Mouse (Mus musculus) MN1 (cell line): ENCODE results near the gene Nek11.

Source experiments
- DNase-seq: peaks from one replicate; pipeline ENCODE4 v3.0.0-alpha.2; 2016; ENCODE audit warnings: low spot score

The Nek11 gene

DNA sequence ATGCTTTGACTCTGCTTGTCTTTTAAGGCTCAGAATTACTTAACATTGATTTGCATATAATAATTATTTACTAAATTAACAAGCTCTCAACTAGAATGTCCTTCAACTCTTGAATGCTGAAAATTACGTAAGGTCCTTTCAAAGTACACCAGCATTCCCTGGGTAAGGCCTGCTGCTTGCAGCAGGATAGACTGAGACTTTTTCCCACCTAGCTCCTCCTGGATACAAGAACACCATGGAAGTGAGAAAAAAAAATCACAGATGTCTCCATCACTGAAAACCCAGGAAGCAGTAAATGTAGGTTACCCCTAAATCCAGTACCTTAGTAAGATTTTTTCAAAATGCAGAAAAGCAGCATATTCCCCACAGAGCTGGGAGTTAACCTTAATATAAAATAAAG lies 82.6 kb downstream of the Nek11 start:
- DNase-seq = no peak

DNA sequence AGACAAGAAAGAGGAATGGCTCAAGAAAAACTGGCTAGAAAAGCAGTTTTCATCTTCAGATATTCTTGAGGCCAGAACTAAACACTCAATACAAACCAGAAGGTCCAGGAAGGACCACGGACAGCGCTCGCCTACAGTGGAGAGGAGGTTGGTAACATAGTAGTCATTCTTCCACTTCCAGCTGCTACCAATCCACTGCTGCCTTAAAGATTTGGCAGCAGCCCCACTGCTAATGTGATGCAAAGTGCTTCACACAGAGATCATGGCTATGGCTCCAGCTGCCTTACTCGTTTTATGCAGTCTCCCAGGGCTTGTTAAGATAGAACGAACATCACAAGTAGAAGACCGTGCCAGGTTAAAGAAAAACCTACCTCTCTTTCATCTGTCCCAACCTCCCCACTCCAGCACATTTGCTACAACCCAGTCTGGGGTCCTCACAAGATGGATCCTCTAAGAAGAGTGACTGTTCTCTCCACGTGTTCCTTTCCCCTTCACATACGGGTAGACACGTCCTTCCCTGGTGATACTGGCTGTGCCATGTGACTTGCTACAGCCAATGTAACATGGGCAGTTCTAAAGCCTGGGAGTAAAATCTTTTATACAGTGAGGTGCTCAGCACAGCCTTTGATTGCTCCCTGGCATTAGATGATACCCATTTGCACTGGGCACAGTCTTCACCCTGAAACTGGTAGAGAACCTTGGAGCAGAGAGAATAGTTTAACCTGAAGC lies 85.6 kb downstream of the Nek11 start:
- no peak for DNase-seq

DNA sequence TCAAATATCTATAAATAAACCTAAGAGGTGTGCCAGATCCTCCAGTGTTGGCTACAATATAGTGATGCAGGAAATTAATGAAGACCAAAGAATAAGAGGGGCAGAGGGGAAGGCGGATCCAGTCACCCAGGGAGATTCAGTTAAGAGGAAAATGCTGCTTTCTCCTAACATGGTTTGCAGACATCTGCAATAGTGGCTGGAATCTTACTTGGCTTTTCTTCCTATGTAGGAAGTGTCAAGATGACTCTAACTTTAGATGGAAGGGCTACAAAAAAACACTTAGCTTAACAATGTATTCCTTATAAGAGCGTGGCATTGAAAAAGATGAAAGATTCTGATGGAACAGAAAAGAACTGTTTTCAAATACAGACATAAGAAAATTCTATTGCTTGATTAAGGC lies 89.3 kb downstream of the Nek11 start:
- no peak for DNase-seq

DNA sequence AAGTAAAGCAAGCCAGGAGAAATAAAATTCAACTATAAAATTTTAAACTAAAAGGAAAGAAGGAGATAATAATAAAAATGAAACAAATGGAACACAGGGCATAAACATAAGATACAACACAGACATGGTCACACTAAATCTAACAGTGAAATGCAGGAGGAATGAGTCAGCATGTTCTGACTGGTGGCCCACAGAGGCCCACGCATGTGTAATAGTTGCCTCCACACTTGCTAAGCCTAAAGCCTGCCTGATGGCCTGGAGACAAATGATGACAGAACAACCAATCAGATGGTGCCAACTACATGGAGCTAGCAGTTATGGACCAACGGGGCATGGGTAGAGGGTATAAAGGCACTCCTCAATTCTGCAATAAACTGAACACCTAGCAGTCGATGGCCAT lies 93.1 kb downstream of the Nek11 start:
- no peak for DNase-seq

DNA sequence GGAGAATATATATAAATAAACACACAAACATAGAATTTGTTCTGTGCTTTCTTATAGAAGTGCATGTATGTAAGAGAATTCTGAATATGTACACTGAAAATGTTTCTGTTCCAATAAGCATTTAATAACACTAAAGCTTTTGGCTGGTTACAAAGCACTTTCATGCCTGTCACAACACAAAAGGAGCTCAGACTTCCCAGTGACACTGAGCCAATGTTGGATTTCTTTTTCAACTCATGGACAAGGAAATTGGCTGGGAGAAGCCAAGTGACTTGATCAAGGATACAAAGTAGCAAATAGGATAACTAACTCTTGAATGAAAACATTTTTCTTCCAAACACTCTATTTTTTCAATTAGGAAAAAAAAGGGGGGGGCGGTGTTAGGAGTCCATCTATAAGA lies 93.9 kb downstream of the Nek11 start:
- DNase-seq = no peak

DNA sequence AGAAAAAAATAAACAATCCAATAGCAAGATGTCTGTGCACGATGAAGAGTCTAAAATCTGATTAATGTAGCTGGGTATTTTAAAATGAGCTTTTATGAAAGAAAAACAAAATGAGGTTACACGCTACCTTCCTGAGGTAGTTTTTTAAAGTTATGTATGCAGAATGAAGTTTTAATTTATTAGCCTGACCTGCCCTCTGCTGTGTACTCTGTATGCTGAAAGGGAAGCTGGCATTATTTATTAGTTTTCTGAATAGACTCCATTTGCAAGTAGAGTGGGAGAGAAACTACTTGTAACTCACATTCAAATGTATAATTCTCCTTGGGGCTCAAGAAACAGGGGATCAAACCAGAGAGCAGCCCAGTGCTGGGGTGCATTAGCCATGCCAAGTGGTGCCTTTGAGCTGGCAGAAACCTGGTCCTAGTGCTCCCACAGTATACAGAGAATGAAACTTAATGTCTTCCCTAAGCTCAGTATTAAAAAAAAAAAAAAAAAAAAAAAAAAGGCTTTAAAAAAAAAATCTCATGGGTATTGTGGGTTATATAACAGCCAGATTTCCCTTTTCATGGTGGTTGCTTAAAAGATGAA lies 94.5 kb downstream of the Nek11 start:
- no peak for DNase-seq

DNA sequence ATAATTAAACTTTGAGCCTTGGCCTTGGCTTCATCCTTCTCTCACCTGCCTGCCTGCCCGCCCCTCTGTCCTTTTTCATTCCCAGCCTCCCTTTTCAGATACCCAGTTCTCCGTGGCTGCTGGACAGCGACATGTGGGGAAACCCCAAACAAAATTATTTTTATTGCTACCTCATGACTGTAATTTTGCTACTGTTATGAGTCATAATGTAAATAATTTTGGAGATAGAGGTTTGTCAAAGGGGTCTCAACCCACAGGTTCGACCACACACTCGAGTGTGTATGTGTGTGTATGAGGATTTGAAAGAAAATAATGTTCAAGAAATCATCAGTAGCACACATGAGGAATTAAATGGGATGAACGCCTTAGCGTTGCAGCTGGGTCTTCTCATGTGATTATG lies 110.7 kb downstream of the Nek11 start:
- DNase-seq = no peak

DNA sequence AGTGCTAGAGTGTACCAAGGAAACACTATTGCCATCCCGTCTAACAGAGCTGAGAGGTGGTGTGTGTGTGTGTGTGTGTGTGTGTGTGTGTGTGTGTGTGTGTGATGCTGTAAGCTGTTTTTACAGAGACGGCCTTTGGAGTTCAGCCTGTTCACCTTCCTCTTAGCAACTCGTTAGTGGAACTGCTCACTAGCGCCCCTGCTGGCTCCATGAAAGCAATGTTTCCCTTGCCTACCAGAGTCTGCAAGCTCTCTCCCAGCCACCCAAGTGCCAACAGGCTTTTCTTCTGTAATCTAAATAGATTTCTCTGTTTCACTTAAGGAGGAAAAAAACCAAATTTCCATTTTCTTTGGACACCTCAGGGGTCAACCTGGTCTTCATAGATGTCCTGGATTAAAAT lies 112.6 kb downstream of the Nek11 start:
- no peak for DNase-seq

DNA sequence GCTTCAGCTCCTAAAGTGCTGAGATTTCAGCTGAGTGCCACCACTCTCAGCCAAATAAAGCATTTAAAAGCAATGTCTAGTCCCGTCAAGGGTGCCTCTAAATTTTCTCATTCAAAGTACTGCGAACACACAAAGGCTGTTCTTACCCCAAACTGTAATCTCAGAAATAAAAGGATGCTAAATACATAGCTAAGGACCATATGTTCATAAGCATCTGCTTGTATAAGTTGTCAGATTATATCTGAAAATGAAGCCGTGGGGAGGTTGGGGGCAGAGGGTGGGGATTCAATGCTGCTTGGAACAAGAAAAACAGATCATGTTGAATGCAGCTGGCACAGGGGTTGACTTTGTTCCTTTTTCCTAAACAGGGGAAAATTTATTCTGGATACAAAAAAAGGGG lies 120.4 kb downstream of the Nek11 start:
- DNase-seq = no peak

DNA sequence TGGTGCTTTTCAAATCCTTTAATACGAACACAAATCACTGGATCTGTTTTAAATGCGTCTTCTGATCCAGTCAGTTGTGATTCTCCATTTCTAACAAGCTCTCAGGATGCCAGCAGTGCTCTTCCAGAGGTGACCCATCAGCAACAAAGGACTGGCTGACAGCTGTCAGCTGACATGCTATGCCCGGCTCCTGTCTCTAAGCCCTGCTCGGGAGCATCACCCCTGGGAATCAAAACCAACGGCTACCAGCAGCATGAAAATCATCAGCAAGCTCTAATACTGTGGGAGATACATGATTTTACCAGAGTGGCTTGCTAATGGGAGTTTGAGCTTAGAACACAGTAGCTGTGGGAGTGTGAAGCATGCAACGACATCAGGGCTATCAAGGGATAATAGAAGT lies 121.0 kb downstream of the Nek11 start:
- DNase-seq = no peak

DNA sequence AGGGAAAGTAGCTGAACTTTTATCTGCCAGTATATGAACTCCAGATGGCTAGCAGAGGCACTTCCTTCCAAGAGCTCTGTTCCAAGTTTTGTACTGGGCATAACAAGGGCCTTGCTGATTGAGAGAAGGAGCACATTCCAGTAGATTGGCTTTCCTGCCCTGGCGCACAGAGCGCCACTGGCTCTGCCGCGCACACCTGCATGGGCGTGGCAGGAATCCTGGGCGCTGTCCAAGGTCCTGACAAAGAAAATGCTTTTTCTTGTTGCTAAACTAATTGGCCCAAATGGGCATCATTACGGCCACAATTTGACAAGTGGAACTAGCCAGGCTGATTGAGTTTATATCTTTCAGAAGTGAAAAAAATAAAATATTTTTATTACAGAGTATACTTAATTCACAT lies 123.1 kb downstream of the Nek11 start:
- no peak for DNase-seq

DNA sequence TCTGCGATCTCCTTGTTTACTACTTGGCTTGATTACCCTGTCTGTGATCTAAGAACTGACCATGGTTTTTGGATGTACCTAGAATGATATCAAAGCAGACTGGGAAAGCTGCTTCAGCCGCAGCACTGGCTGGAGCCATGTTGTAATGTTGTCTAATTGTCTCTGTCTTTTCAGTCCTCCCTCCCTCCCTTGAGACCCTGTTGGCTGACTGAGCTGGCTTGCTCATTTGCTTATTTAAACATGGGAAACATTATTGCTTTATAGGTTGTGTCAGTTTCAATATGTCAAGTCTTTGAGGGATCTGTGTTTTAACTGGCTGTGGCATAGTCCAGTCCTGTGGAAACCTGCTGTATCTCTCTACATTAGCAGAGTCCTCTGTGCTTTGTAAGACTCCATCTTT lies 132.2 kb downstream of the Nek11 start:
- no peak for DNase-seq

DNA sequence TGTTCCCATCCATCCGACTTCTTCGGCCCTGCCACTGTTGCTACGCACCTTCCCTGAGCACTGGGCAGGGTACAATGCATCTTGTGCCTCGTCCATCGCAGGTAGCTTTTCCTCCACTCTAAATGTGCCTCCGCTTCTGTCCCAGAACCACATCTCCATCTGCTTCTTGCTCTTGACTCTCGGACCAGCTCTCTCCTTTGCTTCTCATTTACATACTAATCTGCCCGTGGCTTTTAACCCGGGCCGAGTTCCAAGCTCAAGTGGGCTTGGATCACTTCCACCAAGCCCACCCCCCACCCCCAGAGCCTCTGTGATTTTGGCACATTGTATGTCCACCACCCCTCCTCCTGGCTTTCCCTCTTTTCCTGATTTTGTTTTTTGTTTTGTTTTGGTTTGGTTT lies 137.7 kb downstream of the Nek11 start:
- DNase-seq = no peak

DNA sequence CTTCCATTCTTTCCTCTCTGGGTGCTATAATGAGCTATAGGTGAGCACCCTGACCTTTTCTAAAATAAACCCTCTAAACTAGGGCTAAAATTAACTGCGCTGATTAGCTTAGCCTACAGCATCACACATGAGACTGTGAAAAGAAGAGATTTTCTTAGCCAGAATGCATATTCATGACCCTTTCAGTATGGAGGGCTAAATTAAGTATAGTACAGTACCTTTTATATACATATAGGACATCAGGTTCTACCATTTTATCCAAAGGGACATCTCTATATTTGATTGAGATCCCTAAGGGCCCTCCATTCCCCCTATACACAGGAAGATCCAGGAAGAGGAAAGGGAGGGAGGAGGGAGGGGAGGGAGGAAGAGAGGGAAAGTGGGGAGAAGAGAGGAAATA lies 141.2 kb downstream of the Nek11 start:
- DNase-seq = no peak

DNA sequence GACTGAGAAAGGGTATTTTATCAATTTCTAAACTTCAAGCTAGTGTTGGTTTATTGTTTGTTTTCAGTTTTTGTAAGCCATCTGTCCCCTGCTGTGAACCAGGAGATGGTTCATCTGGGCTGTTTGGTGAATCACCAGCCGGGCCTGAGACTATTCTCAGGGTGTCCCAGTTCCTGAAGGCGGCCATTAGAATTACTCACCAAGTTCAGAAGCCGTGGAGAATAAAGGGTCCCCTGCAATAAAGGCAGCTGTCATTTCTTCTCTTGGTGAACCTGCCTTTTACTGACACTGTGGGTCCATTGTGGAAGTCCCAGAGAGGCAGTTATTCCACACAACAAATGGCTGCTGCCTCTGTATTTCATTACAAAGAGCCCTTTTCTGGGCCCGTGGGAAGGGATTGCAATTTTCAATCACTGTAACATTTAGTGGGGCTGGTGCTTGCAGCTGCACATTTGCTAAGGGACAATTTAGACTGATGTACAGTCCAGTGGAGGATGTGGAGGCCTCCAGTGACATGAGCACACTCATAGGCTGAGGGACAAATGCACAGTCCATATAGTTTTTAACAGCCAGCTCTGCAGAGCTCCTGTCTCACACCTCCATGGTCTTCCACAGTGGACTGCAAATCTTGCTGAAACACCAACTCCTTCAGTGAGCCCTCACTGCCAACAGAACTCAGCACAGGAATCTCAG lies 142.8 kb downstream of the Nek11 start:
- DNase-seq = no peak

DNA sequence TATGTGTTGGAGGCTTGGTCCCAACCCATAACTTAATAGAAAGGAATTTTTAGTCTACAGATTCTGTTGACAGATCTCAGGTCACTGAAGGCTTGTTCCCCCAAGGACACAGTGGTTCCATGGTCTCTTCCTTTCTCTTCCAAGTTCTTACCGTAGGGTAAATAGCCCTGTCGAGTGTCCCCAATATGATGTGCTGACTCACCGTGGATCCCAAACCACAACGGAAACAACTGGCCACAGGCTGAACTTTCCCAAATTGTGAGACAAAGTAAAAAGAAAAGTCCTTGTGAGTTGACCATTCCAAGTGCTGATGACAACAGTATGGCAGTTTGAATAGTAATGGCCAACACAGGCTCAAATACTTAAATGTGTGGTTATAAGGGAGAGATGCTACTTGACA lies 144.1 kb downstream of the Nek11 start:
- DNase-seq = no peak

DNA sequence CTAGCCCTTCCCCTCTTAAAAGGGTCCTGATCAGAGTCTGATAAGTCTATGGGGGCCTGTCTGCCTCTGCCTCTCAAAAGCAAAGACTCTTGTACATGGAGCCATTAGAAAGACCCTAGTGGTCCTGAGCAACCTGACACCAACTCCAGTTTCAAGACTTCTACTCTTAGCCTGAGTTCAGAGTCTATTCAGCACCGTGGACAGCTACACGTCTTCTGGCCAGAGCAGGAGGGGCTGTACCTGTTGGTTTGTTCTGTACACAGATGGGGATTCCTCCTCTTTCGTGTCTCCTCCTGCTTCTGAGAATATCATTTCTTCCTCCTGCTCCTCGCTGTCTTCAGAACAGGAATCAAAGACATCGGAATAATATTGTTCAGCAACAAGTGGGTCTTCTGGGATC lies 151.3 kb downstream of the Nek11 start:
- no peak for DNase-seq

DNA sequence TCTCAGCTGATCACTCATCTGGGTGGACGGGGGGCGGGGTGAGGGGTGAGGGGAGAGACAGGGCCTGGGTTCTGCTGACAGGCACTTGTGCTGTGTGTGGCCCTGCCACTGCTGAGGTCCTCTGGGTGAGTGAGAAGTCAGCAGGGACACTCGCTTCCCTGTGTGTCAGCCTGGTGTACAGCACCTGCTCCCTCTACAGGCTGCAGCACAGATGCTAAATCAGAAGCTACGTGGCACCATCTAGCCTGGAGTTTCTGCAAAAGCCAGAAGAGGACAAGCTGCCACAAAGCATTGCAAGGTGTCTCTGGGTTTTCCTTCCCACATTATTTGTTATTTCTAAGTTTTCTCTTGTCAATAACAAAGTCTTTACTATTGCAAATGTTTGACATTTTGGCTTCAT lies 180.9 kb downstream of the Nek11 start:
- DNase-seq = no peak

DNA sequence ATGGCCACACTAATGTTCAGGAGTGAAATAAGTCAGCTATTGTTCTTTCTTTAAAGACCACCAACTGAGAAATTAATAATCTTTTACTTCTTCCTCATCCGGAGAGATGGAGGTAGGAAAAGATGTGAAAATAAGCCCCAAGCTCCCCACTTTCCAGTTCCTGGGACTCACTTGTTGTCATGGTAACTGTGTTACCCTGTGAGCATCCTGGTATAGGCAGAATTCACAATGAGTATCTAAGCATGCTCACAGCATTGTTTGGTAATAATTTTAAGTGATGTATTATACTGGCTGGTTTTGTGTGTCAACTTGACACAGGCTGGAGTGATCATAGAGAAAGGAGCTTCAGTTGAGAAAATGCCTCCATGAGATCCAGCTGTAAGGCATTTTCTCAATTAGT lies 195.0 kb downstream of the Nek11 start:
- DNase-seq = no peak

DNA sequence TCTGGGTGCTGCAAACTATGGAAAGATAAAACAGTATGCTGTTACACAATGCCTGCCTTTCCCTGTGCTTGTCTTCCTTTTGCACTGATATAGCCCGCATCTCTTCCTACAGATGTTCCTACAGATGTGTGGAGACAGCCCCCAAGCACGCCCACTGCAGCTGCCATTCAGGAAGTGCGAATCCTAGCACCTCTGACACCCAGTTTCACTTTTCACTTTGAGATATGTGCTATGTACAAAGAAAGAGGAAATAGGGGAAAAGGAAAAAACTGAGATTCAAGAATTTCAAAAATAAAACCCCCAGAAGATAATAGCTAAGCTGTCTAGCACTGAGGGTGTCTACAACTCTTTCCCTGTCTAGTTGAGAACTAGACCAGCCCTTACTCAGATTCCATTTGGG lies 208.6 kb downstream of the Nek11 start:
- no peak for DNase-seq

DNA sequence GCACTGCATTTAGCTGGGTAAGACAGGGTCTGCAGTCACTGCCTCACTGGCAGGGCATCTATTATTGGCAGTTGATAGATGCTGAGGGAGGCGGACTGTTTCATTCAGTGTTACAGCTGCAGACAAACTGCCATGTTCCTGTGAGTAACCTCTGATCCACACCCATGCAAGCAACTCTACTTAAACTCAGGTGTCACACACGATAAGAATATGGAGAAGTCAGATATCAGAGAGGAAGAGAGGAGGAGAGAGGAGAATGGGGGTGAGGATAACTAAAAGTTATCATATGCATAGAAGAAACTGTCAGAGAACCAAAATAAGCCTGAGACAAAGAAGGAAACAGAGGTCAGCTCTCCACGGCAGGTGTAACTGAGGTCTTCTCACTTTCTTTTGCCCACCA lies 212.9 kb downstream of the Nek11 start:
- DNase-seq = no peak

DNA sequence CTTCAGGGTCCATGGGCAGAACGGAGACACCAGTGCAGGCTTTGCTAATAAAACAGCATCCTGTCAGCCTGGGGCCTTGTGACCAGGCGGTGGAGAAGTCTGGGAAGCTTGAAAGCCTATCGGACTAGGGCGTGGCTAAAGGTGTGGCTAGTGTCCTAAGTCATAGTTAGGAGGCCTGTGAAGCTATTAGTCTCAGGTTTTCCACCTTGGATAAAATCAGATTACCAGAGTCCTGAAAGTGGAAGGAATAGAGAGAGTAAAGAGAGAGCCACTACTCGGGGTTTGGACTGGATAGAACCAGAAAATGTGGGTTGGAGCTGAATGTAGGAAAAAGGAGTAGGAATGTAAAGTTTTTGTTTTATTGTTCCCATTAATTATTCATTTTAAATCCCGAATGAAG lies 250.3 kb downstream of the Nek11 start, which contains the start of gene 1700080E11Rik:
Gene 1700080E11Rik (minus strand): TSS at position 101 of the 400 bp plus-strand sequence.
- DNase-seq = no peak

DNA sequence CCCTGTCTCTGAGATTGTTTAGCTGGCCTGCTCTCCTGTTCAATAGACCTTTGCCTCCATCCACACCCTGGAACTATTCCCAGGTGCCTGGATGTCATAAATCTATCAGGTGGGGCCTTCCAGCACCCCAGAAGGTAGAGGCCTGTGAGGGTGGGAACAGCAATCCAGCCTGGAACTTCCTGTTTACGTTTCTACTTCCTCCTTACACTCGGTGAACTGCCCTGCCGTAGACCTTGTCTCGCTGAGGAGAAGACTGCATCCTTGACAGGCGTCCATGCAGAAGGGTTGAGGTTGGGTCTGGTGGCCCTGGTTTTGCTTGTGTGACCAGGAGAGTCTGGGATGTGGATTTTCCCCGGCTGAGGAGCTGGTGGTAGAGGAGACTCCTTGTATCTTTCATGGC lies 256.1 kb downstream of the Nek11 start:
- DNase-seq = no peak

DNA sequence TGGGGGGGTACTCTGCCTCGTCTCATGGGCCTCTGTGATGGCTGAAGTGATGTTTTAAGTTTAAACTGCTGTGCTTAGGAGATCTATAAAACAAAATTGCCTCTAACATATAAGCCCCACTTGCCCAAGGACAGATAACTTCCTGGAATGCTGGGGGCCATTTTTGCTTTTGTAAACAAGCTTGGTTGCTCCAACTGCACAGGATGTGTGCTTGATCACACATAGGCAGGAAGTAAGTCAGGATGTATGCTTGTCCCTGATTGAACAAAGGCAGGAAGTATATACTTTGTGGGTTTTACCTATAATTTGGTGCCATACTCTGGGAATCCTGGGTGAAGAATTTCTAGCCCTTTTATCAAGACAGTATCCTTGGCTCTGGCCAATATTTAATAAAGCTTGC lies 258.9 kb downstream of the Nek11 start:
- DNase-seq = no peak
